Mouse (Mus musculus) c-Kit-positive CD71-positive TER-119-negative erythroid progenitor cells, embryonic 14.5 days (primary cell): ENCODE measurements around the gene Ado.

Source experiments
- DNase-seq: peaks from one replicate; pipeline ENCODE4 v3.0.0-alpha.2; 2013; ENCODE audit warnings: low read depth

Ado gene

GRCm38 (mm10) chr10:67536621-67537141, 12.1 kb downstream of the Ado start:
- DNase-seq, result no peak

- no peak for DNase-seq
Observed at GRCm38 (mm10) chr10:67535972-67536371, 12.8 kb downstream of the Ado start.

DNA sequence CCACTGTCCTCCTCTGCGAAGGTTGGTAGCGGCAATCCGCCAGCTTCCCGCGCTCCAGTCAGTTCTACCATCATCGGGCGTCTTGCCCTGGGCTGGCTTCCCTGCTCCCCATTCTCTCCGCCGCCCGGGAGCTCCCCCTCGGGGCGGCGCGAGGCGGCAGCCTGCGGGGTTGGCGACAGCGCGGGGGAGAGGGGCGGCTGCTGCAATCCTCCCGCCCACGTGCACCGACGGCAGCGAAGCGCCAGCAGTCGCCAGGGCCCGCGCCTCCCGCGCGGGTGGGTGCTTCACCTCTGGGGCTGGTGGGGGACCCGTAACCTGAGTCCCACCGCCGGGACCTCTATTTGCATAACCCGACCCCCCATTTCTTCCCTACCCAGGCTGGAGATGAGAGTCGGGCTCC, 13.5 kb downstream of the Ado start, which contains the start of gene Egr2:
Gene Egr2 (plus strand): TSS at position 220 of the 400 bp plus-strand sequence.
- no peak for DNase-seq

DNA sequence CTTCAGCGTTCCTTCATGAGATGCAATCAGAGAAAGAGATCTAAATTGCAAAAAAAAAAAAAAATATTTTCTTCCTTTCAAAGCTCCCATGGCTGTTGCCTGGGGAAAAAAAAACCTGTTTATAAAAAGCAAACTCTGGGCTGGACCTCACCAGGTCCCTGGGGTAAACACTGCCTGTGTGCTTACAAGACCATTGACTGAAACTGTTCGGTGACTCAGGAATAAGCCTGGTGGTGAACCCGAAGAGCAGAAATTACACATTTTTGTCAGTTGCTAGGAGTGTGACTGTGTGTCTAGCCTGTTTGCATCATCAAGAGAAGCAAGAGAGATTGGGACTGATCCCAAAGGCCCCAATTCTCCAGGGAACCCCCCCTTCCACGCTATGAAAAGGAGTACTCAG, 19.0 kb downstream of the Ado start:
- DNase-seq, result no peak

GRCm38 (mm10) chr10:67526435-67526834, 22.3 kb downstream of the Ado start:
- DNase-seq, result no peak

DNA sequence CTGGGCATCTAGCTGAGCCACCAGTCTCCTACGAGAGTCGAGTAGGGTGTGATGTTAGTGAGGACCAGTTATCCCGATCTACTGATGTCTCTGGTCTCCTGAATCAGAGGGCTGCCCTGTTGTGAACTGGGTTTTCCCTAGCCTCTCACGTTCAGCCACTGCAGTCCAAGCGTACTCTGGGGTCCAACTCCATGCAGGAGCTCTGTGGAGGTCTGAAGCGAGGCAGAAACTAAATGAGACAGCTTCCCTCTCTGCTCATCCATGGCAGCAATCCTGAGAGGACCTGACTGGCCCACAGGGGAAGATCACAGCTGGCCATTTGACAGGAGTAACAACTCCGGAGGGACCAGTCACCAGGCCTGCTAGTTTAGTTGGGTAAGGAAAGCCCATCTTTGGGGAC, 24.1 kb downstream of the Ado start:
- no peak for DNase-seq

GRCm38 (mm10) chr10:67524130-67524529, 24.6 kb downstream of the Ado start:
- DNase-seq, result no peak

DNA sequence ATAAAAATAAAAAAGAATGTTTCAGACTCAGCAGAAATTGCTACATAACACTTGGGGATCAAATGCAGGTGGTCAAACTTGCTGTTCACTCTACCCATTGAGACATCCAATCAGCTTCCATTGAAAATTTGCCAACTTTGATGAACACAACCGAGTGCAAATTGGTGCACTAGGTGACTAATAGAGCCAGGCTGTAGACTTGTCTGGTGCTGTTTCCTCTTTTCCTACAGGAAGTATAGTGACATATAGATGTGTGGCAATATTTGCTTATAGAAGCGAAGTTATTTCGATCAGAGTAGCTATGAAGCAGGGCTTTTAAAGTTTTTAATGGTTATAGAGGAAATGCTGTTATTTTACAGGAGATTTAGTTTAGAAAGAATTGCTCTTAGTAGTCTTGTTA, 30.0 kb downstream of the Ado start:
- no peak for DNase-seq

DNA sequence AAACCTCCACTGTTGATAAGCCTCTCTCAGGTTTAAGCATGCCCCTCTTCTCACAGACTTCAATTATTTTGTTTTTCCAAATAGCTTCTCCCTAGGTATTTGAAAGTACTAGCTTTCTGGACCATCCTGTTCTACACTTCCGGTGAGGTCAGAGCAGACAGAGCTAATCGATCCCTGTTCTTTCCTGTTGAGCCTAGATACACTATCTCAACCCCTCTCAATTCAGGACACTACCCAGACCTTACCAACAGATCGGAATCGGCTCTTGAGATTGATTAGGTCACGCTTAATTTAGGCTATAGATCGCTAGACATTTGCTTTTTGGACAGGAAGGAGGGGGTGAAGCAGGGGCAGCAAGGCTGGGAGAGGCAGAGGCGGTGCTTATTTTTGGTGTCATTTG, 35.9 kb downstream of the Ado start:
- DNase-seq, result no peak

DNA sequence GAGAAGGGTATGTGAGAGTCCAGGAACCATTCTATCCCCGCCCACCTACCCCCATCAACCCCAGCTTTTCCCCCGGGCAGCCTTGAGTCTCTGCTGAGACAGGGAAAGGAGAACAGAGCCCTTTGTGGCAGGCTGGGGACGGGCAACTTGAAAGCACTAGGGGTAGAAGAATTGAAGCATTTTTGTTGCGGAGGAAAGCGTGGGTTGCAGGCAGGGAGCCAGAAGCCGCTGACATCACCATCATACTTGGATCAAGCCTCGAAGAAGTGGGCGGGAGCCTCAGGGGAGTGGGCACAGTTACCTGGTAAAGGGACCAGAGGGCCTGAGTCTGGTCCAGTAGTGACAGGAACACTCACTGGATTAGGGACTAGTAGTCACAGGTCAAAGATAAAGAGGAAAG, 36.5 kb downstream of the Ado start:
- no peak for DNase-seq

DNA sequence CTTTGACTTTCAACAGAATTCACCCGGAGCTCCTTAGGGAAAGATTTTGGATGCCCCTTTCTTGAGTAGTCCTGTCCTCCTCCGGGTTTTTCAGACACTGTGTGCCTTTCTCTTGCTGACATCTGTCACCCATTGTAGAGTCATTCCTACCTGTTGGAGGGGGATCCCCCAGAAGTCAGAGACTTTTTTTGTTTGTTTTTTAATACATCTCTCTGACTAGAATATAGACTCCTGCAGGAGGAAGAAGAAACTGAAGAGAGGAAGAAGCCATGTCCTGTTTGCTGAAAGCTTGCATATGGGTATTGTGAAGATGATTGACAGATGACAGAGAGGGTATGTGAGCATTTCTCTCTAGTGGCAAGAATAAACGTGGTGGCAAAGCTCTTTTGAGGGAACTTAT, 43.5 kb downstream of the Ado start:
- no peak for DNase-seq

GRCm38 (mm10) chr10:67504046-67504445, 44.7 kb downstream of the Ado start:
- no peak for DNase-seq

- no peak for DNase-seq
Observed at GRCm38 (mm10) chr10:67503320-67503995, 45.3 kb downstream of the Ado start.

DNA sequence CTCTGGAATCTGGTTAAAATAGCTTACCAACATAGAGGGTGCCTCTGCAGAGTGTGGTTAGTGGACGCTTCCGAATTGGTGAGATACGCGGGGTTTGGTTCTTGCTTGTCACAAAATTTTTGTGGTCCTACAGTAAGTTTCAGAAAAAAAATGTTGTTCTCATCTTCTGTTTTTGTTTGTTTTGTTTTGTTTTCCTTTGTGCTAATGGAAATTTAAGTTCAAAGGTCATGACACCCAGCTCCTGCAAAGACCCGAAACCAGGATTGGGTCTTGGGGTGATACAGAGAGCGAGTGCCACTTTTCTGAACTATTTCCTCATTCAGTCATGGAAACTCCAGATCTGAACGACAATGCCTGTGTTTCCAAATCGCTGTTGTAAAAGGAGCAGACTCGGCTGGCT, 50.8 kb downstream of the Ado start:
- no peak for DNase-seq

DNA sequence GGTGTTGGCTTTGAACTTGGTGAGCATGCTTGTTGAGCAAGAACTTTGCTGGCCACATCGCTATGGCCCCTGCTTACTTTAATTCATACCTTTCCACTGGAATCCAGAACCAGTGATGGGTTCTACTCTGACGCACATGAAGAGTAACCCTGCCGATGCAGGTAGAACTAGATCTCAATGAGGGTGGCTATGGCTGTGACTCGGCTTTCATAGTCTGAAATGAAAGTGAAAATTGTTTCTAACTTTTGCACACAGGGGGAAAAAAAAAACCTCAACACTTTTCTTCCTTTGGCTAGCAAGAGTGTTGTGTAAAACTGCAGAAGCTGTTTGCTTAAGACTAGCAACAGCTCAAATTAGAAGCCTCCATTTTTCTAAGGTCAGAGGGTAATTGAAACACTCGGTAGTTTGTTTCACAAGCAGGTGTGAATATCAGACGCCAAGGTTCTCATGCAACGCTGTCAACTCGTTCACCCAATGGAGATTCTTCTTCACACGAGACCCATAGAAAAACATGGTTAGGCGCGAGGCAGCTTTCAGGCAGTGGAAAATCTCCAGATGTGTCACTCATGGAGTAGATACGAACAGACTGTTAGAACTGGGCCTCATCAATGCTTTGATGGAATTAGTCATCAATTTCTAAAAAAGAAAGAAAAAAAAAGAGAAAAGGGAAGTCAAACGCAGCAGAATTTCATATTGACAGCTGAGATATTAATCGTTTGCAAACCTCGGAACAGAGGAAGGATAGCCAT, 51.4 kb downstream of the Ado start:
- DNase-seq, result no peak
